Mouse (Mus musculus) cortical plate, adult 2 months (tissue): ENCODE results near the gene Usp7.

Experiments
- CTCF ChIP-seq: fragments of 200-500 bp; IDR thresholded peaks from 2 replicates; pipeline ENCODE4 v1.5.1; 2011; ENCODE audit warnings: mild to moderate bottlenecking, control low read depth, low read length; ENCODE audit not compliant: insufficient read depth; ENCODE audit errors: extremely low read depth
- POLR2A ChIP-seq: fragments of 200-500 bp; IDR thresholded peaks from 2 replicates; pipeline ENCODE4 v1.6.1; 2011; ENCODE audit warnings: mild to moderate bottlenecking, low read length, control low read depth; ENCODE audit not compliant: insufficient read depth; ENCODE audit errors: extremely low read depth

DNA sequence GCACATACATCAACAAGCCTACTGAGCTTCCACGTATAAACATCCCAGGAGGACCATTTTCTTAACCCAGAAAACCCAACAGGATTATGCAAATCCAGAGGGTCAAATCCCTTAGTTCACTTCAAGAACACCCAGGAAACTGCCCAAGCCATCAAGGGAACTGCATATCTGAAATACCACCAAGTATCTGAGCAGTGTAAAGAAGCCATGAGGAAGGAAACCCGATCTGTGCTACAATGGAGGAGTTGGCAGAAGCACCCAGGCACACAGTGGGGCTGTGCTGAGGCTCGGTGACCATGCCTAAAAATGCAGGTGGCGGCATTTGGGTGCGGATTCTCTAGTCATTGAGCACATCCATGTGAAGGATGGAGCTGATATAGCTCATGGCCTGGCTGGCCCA is 50.4 kb downstream of the Usp7 start:
- TF ChIP-seq CTCF (no peak), POLR2A (no peak)
